Mouse (Mus musculus) kidney, embryonic 14.5 days (tissue): ENCODE measurements at regions not wholly inside any gene's neighbourhood (a gene's known extent, or its start where the extent isn't known, plus 50 kb on each side); places are given as distances from the start of the nearest gene placed in this dataset.

Experiments
- ATAC-seq: fragments of 200-750 bp; cut with Nextera tagmentation; 2 replicates; pipeline ENCODE4 v1.8.0; 2017; ENCODE audit warnings: moderate number of reproducible peaks, mild to moderate bottlenecking, moderate TSS enrichment, moderate library complexity; ENCODE audit not compliant: low FRiP score, low TSS enrichment
- H3K27ac ChIP-seq: fragments of 300-500 bp; sonication (generic); 2 replicates; pipeline ENCODE4 v1.5.1; 2014; ENCODE audit warnings: low read depth, mild to moderate bottlenecking, low read length, moderate library complexity, mixed read lengths
- H3K27me3 ChIP-seq: fragments of 300-500 bp; sonication (generic); 2 replicates; pipeline ENCODE4 v1.6.1; 2014; ENCODE audit warnings: mild to moderate bottlenecking, low read length; ENCODE audit not compliant: control insufficient read depth, insufficient read depth
- H3K36me3 ChIP-seq: fragments of 300-500 bp; sonication (generic); 2 replicates; pipeline ENCODE4 v1.6.1; 2014; ENCODE audit warnings: low read length, mixed read lengths; ENCODE audit not compliant: control insufficient read depth, insufficient read depth
- H3K4me1 ChIP-seq: fragments of 300-500 bp; sonication (generic); 2 replicates; pipeline ENCODE4 v1.6.1; 2014; ENCODE audit warnings: low read length, mixed read lengths; ENCODE audit not compliant: control insufficient read depth, insufficient read depth
- H3K4me2 ChIP-seq: fragments of 300-500 bp; sonication (generic); replicated peaks from 2 replicates; pipeline ENCODE4 v1.6.1; 2014; ENCODE audit warnings: low read depth, mild to moderate bottlenecking, low read length
- H3K4me3 ChIP-seq: fragments of 300-500 bp; sonication (generic); 2 replicates; pipeline ENCODE4 v1.5.1; 2014; ENCODE audit warnings: mild to moderate bottlenecking, low read length
- H3K9ac ChIP-seq: fragments of 300-500 bp; sonication (generic); 2 replicates; pipeline ENCODE4 v1.6.1; 2014; ENCODE audit warnings: low read depth, mild to moderate bottlenecking, low read length, moderate library complexity
- H3K9me3 ChIP-seq: fragments of 300-500 bp; sonication (generic); 2 replicates; pipeline ENCODE4 v1.6.1; 2016; ENCODE audit warnings: low read length; ENCODE audit not compliant: control insufficient read depth
- WGBS: fragments of 180-500 bp; shearing (Covaris S2); extraction: QIAGEN DNeasy Blood & Tissue Kit; methylation state at CpG from one replicate; pipeline ENCODE4 v1.1.7; 2014; 5-methylcytosine and 5-hydroxymethylcytosine counted together

GRCm38 (mm10) chr8:92219181-92219890 is 138.1 kb upstream of the Irx5 start:
- Histone ChIP-seq H3K36me3 (no peaks in the 10 kb centered on the region), H3K4me2 (no peak overlapping the region), H3K9ac (no peak overlapping the region), H3K27me3 (no peaks in the 10 kb centered on the region; the same call in 1 of the 2 replicates), H3K9me3 (no peaks in the 10 kb centered on the region), H3K4me3 (no peak overlapping the region), H3K4me1 (no peaks in the 10 kb centered on the region), H3K27ac (no peak overlapping the region)
- ATAC-seq: no peak
- 86% methylated on average over 9 of the region's 9 CpGs for WGBS

- no peak overlapping the region for H3K4me2 ChIP-seq
- H3K9ac ChIP-seq: no peak overlapping the region
- no peaks in the 10 kb centered on the region for H3K4me1 ChIP-seq
- H3K9me3 ChIP-seq: no peaks in the 10 kb centered on the region
- no peak for ATAC-seq
- WGBS: 84% methylated on average over 2 of the region's 2 CpGs
- H3K4me3 ChIP-seq: no peak overlapping the region
- H3K27ac ChIP-seq: no peak overlapping the region
- H3K27me3 ChIP-seq: no peaks in the 10 kb centered on the region; the same call in 1 of the 2 replicates
- no peaks in the 10 kb centered on the region for H3K36me3 ChIP-seq
These were observed 139.9 kb upstream of the Irx5 start for GRCm38 (mm10) chr8:92217521-92217920.

- no peaks in the 10 kb centered on the region; the same call in 1 of the 2 replicates for H3K27me3 ChIP-seq
- H3K27ac ChIP-seq: no peak overlapping the region
- no peaks in the 10 kb centered on the region for H3K9me3 ChIP-seq
- no peaks in the 10 kb centered on the region for H3K36me3 ChIP-seq
- no peak overlapping the region for H3K9ac ChIP-seq
- no peak overlapping the region for H3K4me2 ChIP-seq
- H3K4me3 ChIP-seq: no peak overlapping the region
- WGBS: 5% methylated on average over 4 of the region's 5 CpGs
- no peaks in the 10 kb centered on the region for H3K4me1 ChIP-seq
- no peak for ATAC-seq
These were observed 141.2 kb upstream of the Irx5 start for GRCm38 (mm10) chr8:92216176-92216575.

GRCm38 (mm10) chr8:92212786-92213535 is 144.5 kb upstream of the Irx5 start:
- Histone ChIP-seq H3K4me2 (no peak overlapping the region), H3K36me3 (no peaks in the 10 kb centered on the region), H3K4me1 (no peaks in the 10 kb centered on the region), H3K9ac (no peak overlapping the region), H3K27me3 (no peaks in the 10 kb centered on the region; the same call in 1 of the 2 replicates), H3K9me3 (no peaks in the 10 kb centered on the region), H3K4me3 (no peak overlapping the region), H3K27ac (no peak overlapping the region)
- WGBS: 75% methylated on average over 14 of the region's 14 CpGs
- no peak for ATAC-seq

GRCm38 (mm10) chr8:92209081-92209480 is 148.3 kb upstream of the Irx5 start:
- WGBS: 70% methylated on average over 5 of the region's 5 CpGs
- H3K4me2 ChIP-seq: no peak overlapping the region
- no peak for ATAC-seq
- no peaks in the 10 kb centered on the region for H3K36me3 ChIP-seq
- no peak overlapping the region for H3K4me3 ChIP-seq
- no peaks in the 10 kb centered on the region for H3K4me1 ChIP-seq
- no peak overlapping the region for H3K27ac ChIP-seq
- no peaks in the 10 kb centered on the region for H3K9me3 ChIP-seq
- no peak overlapping the region for H3K9ac ChIP-seq
- no peaks in the 10 kb centered on the region for H3K27me3 ChIP-seq

- H3K27ac ChIP-seq: no peak overlapping the region
- H3K9ac ChIP-seq: no peak overlapping the region
- no peak overlapping the region for H3K4me2 ChIP-seq
- no peaks in the 10 kb centered on the region for H3K36me3 ChIP-seq
- H3K9me3 ChIP-seq: no peaks in the 10 kb centered on the region
- 94% methylated on average over 8 of the region's 8 CpGs for WGBS
- ATAC-seq: no peak
- H3K4me3 ChIP-seq: no peak overlapping the region
- H3K27me3 ChIP-seq: 0 out of 2 replicates have a peak, but pooled peaks cover under 1% of the 10 kb centered on the region
- no peaks in the 10 kb centered on the region for H3K4me1 ChIP-seq
These were observed 161.8 kb upstream of the Irx5 start for GRCm38 (mm10) chr8:92195635-92196034.

GRCm38 (mm10) chr8:92194065-92194464 is 163.4 kb upstream of the Irx5 start:
- no peaks in the 10 kb centered on the region for H3K27me3 ChIP-seq
- 70% methylated on average over 14 of the region's 14 CpGs for WGBS
- H3K4me1 ChIP-seq: no peaks in the 10 kb centered on the region
- H3K9ac ChIP-seq: no peak overlapping the region
- no peaks in the 10 kb centered on the region for H3K9me3 ChIP-seq
- H3K36me3 ChIP-seq: no peaks in the 10 kb centered on the region
- H3K4me3 ChIP-seq: no peak overlapping the region
- no peak overlapping the region for H3K27ac ChIP-seq
- H3K4me2 ChIP-seq: no peak overlapping the region
- ATAC-seq: no peak

- ATAC-seq: no peak
- no peak overlapping the region for H3K4me2 ChIP-seq
These were observed 167.0 kb upstream of the Irx5 start for GRCm38 (mm10) chr8:92190261-92191025.

More at GRCm38 (mm10) chr8:92190261-92191025, 167.0 kb upstream of the Irx5 start:
- Histone ChIP-seq H3K9me3 (0 out of 2 replicates have a peak, but pooled peaks cover 3% of the 10 kb centered on the region), H3K4me1 (no peaks in the 10 kb centered on the region), H3K9ac (no peak overlapping the region), H3K4me3 (no peak overlapping the region), H3K27ac (no peak overlapping the region), H3K27me3 (no peaks in the 10 kb centered on the region), H3K36me3 (no peaks in the 10 kb centered on the region)
- 89% methylated on average over 16 of the region's 16 CpGs for WGBS
